Mouse (Mus musculus) kidney, postnatal 0 days (tissue): ENCODE results near the gene Heatr5a. TPM values are rescaled to one million over a fixed set of nuclear protein-coding genes. Genes with fewer than 3 reads are reported as not detected.

Experiments
- ATAC-seq: fragments of 200-750 bp; cut with Nextera tagmentation; replicated peaks from 2 replicates; pipeline ENCODE4 v1.8.0; 2017; ENCODE audit warnings: low read depth, moderate number of reproducible peaks, moderate TSS enrichment, moderate library complexity; ENCODE audit not compliant: low FRiP score
- DNase-seq: peaks from one replicate; pipeline ENCODE4 v3.0.0-alpha.2; 2016; ENCODE audit warnings: low spot score
- H3K27ac ChIP-seq: fragments of 300-500 bp; sonication (generic); 2 replicates; pipeline ENCODE4 v1.5.1; 2014; ENCODE audit warnings: mild to moderate bottlenecking
- H3K27me3 ChIP-seq: fragments of 300-500 bp; sonication (generic); 2 replicates; pipeline ENCODE4 v1.6.1; 2014; ENCODE audit warnings: low read length, mixed read lengths; ENCODE audit not compliant: insufficient read depth
- H3K36me3 ChIP-seq: fragments of 300-500 bp; sonication (generic); 2 replicates; pipeline ENCODE4 v1.6.1; 2014; ENCODE audit warnings: low read length, mixed read lengths; ENCODE audit not compliant: insufficient read depth
- H3K4me1 ChIP-seq: fragments of 300-500 bp; sonication (generic); replicated peaks from 2 replicates; pipeline ENCODE4 v1.6.1; 2014; ENCODE audit warnings: antibody characterized with exemption, low read length, mixed read lengths; ENCODE audit not compliant: insufficient read depth
- H3K4me2 ChIP-seq: fragments of 300-500 bp; sonication (generic); 2 replicates; pipeline ENCODE4 v1.6.1; 2014; ENCODE audit warnings: mild to moderate bottlenecking, low read length, moderate library complexity, mixed read lengths
- H3K4me3 ChIP-seq: fragments of 300-500 bp; sonication (generic); replicated peaks from 2 replicates; pipeline ENCODE4 v1.5.1; 2014; ENCODE audit warnings: low read depth, low read length
- H3K9ac ChIP-seq: fragments of 300-500 bp; sonication (generic); 2 replicates; pipeline ENCODE4 v1.6.1; 2014; ENCODE audit warnings: low read depth, low read length
- H3K9me3 ChIP-seq: fragments of 300-500 bp; sonication (generic); replicated peaks from 2 replicates; pipeline ENCODE4 v1.6.1; 2016; ENCODE audit warnings: low read length, inconsistent platforms, mixed read lengths
- CTCF ChIP-seq: IDR thresholded peaks from 2 replicates; pipeline ENCODE4 v1.5.1; 2016; ENCODE audit warnings: antibody characterized with exemption, low read depth, mild to moderate bottlenecking, moderate library complexity
- WGBS: fragments of 180-500 bp; shearing (Covaris S2); extraction: QIAGEN DNeasy Blood & Tissue Kit; methylation state at CpG from one replicate; pipeline ENCODE4 v1.1.7; 2014; 5-methylcytosine and 5-hydroxymethylcytosine counted together
- polyA plus RNA-seq: library from polyadenylated mRNA; unstranded; fragments of >200 nt; fragmentation: Nextera tagmentation; extraction: Ambion mirVana; gene quantifications from 2 replicates; pipeline ENCODE4 v1.2.1, GENCODE M21; 2015

Heatr5a gene
- polyA plus RNA-seq, 1 experiment from 2014 or later: 3.7 TPM

DNA sequence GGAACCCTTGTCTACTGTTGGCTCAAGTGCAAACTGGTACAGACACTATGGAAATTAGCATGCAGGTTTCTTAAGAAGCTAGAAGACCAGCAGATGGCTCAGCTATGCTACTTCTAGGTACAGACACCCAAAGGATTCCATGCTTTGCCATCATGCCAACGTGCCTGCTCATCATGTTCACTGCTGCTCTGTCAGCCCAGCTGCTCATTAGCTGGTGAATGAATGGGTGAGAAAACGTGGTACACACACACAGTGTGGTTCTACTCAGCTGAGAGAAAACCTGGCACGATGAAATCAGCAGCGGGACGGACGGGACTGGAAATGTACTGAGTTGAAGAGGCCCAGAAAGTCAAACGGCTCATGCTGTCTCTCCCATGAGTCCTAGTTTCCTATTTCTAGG is 70.6 kb downstream of the Heatr5a start:
- H3K36me3 ChIP-seq: peaks cover 20% of the 10 kb centered on the region; the same call in 1 of the 2 replicates
- H3K4me3 ChIP-seq: no peak overlapping the region
- H3K27ac ChIP-seq: no peak overlapping the region
- ATAC-seq: no peak
- H3K4me1 ChIP-seq: no peaks in the 10 kb centered on the region
- no peak for DNase-seq
- no peaks in the 10 kb centered on the region for H3K9me3 ChIP-seq
- no peaks in the 10 kb centered on the region for H3K27me3 ChIP-seq
- no peak for TF ChIP-seq CTCF
- no peak overlapping the region for H3K9ac ChIP-seq
- WGBS: 93% methylated on average over 7 of the region's 7 CpGs
- no peak overlapping the region for H3K4me2 ChIP-seq

DNA sequence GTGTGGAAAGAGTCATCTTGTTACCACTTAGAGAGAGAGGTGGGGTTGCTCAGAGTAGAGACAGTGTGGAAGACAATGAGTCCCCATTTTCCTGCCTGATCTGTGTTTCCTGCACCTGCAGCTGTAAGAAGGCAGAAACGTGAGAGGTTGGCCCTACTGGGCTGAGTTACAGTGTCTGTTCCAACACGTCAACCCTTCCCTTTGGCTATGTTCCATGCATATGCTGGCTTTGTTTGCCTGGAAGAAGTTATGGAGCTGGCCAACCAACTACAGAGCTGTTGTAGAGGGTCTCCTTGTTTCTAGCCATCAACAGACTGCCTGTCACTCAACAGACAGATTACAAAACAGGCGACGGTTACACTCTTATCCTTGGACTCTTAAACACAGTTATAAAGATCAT is 74.2 kb downstream of the Heatr5a start:
- DNase-seq (no peak), ATAC-seq (no peak)
- H3K4me1 ChIP-seq: no peaks in the 10 kb centered on the region
- no peak overlapping the region for H3K9ac ChIP-seq
- H3K9me3 ChIP-seq: no peaks in the 10 kb centered on the region
- peaks cover 14% of the 10 kb centered on the region; the same call in 1 of the 2 replicates for H3K36me3 ChIP-seq
- no peak overlapping the region for H3K27ac ChIP-seq
- 83% methylated on average over 4 of the region's 4 CpGs for WGBS
- H3K4me2 ChIP-seq: no peak overlapping the region
- no peak overlapping the region for H3K4me3 ChIP-seq
- no peak for TF ChIP-seq CTCF
- H3K27me3 ChIP-seq: no peaks in the 10 kb centered on the region

DNA sequence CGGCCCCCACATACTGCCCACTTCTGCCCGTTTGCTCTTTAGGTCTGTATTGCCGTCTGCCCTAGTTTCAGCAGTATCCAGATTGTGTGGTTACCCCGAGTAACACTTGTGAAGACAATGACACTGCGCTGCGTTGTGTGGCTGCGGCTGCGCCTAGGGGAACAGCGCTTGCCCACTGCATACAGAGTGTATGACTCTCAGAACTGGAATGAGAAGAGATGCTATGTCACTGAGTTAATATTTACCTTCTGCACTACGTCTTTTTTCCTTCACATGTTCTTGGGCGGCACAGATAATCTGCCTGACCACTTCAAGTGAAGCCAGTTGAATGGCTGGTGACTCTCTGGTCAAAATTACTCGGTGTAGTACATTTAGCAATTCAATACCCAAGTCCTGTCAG is 82.5 kb downstream of the Heatr5a start:
- 0 out of 2 replicates have a peak, but pooled peaks cover 20% of the 10 kb centered on the region for H3K36me3 ChIP-seq
- H3K4me1 ChIP-seq: no peaks in the 10 kb centered on the region
- no peaks in the 10 kb centered on the region for H3K9me3 ChIP-seq
- no peak overlapping the region for H3K27ac ChIP-seq
- no peaks in the 10 kb centered on the region for H3K27me3 ChIP-seq
- ATAC-seq (no peak), DNase-seq (no peak)
- H3K4me3 ChIP-seq: no peak overlapping the region
- no peak for TF ChIP-seq CTCF
- 87% methylated on average over 12 of the region's 12 CpGs for WGBS
- H3K9ac ChIP-seq: no peak overlapping the region
- H3K4me2 ChIP-seq: no peak overlapping the region

- 0 out of 2 replicates have a peak, but pooled peaks cover 20% of the 10 kb centered on the region for H3K36me3 ChIP-seq
- no peaks in the 10 kb centered on the region for H3K4me1 ChIP-seq
- DNase-seq: no peak
- no peak overlapping the region for H3K4me2 ChIP-seq
- no peak overlapping the region for H3K27ac ChIP-seq
- H3K4me3 ChIP-seq: no peak overlapping the region
- no peaks in the 10 kb centered on the region for H3K27me3 ChIP-seq
- TF ChIP-seq CTCF: no peak
- ATAC-seq: peak; percentile 63; the same call in 1 of the 2 replicates
- H3K9ac ChIP-seq: 0 out of 2 replicates have a peak overlapping the region, but pooled peaks have one; percentile 18
- H3K9me3 ChIP-seq: no peaks in the 10 kb centered on the region
- WGBS: 70% methylated on average over 11 of the region's 11 CpGs
Observed at GRCm38 (mm10) chr12:51887301-51888290, 83.5 kb downstream of the Heatr5a start.

- H3K4me1 ChIP-seq: no peaks in the 10 kb centered on the region
- no peak overlapping the region for H3K9ac ChIP-seq
- no peak overlapping the region for H3K27ac ChIP-seq
- H3K4me2 ChIP-seq: no peak overlapping the region
- WGBS: 93% methylated on average over 6 of the region's 6 CpGs
- H3K9me3 ChIP-seq: no peaks in the 10 kb centered on the region
- ATAC-seq: no peak
- TF ChIP-seq CTCF: no peak
- no peak for DNase-seq
- no peak overlapping the region for H3K4me3 ChIP-seq
- H3K36me3 ChIP-seq: 0 out of 2 replicates have a peak, but pooled peaks cover 20% of the 10 kb centered on the region
- no peaks in the 10 kb centered on the region for H3K27me3 ChIP-seq
Observed at GRCm38 (mm10) chr12:51886369-51886768, 84.8 kb downstream of the Heatr5a start.

DNA sequence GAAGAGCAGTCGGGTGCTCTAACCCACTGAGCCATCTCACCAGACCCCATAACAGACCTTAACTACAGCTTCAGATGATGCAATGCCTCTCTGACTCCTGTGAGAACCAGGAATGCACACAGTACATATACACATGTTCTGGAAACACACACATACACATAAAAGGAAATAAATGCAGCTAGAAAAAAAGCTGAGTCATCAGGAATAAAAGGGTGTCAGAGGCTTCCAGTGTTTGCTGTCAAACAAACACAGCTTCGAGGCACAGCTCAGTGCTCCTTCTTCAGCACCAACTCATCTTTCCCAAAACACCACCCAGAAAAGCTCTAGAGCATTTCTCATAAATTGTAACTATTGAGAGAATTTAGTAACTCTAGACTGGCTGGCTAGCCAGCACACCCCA is 86.3 kb downstream of the Heatr5a start:
- Histone ChIP-seq H3K9ac (no peak overlapping the region), H3K4me1 (no peaks in the 10 kb centered on the region), H3K36me3 (0 out of 2 replicates have a peak, but pooled peaks cover 20% of the 10 kb centered on the region), H3K4me2 (no peak overlapping the region), H3K27me3 (no peaks in the 10 kb centered on the region), H3K4me3 (no peak overlapping the region), H3K27ac (no peak overlapping the region), H3K9me3 (no peaks in the 10 kb centered on the region)
- ATAC-seq (no peak), DNase-seq (no peak)
- TF ChIP-seq CTCF: no peak
- WGBS: 86% methylated on average over 2 of the region's 2 CpGs
